Mouse (Mus musculus): ENCODE measurements around the gene Tnfrsf4. TPM values are rescaled to one million over a fixed set of nuclear protein-coding genes. Genes with fewer than 3 reads are reported as not detected.

Tnfrsf4 gene
- polyA plus RNA-seq, 1 experiment, result 81.3 TPM

GRCm38 (mm10) chr4:156049779-156050178 is 36.1 kb downstream of the Tnfrsf4 start:
- Histone ChIP-seq H3K4me1 (replicated peaks; ENCODE audit: control insufficient read depth, insufficient read depth, low read length) (no peaks in the 10 kb centered on the region), H3K4me3 (ENCODE audit: control insufficient read depth, insufficient read depth, low read length) (no peak overlapping the region), H3K27ac (ENCODE audit: control insufficient read depth, insufficient read depth, low read length) (no peak overlapping the region), H3K27me3 (ENCODE audit: control insufficient read depth, insufficient read depth, low read length) (no peaks in the 10 kb centered on the region), H3K36me3 (ENCODE audit: control insufficient read depth, insufficient read depth, low read length) (no peaks in the 10 kb centered on the region)
- TF ChIP-seq CTCF (IDR thresholded peaks at IDR 0.05; ENCODE audit: borderline replicate concordance, control insufficient read depth, extremely low read depth, insufficient read depth, low read length, poor library complexity), result no peak
- TF ChIP-seq POLR2A (IDR thresholded peaks at IDR 0.05; ENCODE audit: control insufficient read depth, extremely low read depth, insufficient read depth, low read length, poor library complexity), result no peak
- WGBS, result 39% methylated on average over 3 of the region's 3 CpGs
- DNase-seq, result no peak

GRCm38 (mm10) chr4:156050391-156050980 is 36.8 kb downstream of the Tnfrsf4 start:
- no peak overlapping the region for H3K27ac ChIP-seq (ENCODE audit: control insufficient read depth, insufficient read depth, low read length)
- WGBS, result 90% methylated on average over 6 of the region's 6 CpGs
- H3K4me1 ChIP-seq (replicated peaks; ENCODE audit: control insufficient read depth, insufficient read depth, low read length), result no peaks in the 10 kb centered on the region
- no peak overlapping the region for H3K4me3 ChIP-seq (ENCODE audit: control insufficient read depth, insufficient read depth, low read length)
- TF ChIP-seq POLR2A (IDR thresholded peaks at IDR 0.05; ENCODE audit: control insufficient read depth, extremely low read depth, insufficient read depth, low read length, poor library complexity) (no peak), CTCF (IDR thresholded peaks at IDR 0.05; ENCODE audit: borderline replicate concordance, control insufficient read depth, extremely low read depth, insufficient read depth, low read length, poor library complexity) (no peak)
- no peaks in the 10 kb centered on the region for H3K36me3 ChIP-seq (ENCODE audit: control insufficient read depth, insufficient read depth, low read length)
- H3K27me3 ChIP-seq (ENCODE audit: control insufficient read depth, insufficient read depth, low read length), result no peaks in the 10 kb centered on the region
- no peak for DNase-seq

DNA sequence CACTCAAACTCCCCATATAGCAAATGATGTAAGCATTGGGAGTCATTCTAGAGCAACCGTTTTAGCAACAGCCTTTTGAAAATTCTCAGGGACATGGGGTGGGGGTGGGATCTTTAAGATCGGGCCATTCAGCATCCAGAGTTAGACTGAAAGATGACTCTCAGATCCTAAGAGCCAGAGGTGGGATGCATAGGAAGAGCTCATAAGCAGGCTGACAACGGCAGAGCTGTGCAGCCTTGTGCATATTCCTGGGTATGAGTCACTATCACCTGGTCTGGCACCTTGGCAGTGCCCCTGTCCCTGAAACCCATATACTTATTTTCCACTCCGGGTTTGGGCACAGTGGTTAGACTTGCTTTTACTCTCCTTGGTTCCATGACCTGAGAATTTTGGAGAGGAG is 39.5 kb downstream of the Tnfrsf4 start:
- TF ChIP-seq POLR2A (IDR thresholded peaks at IDR 0.05; ENCODE audit: control insufficient read depth, extremely low read depth, insufficient read depth, low read length, poor library complexity), result no peak
- no peak for TF ChIP-seq CTCF (IDR thresholded peaks at IDR 0.05; ENCODE audit: borderline replicate concordance, control insufficient read depth, extremely low read depth, insufficient read depth, low read length, poor library complexity)
- Histone ChIP-seq H3K27ac (ENCODE audit: control insufficient read depth, insufficient read depth, low read length) (no peak overlapping the region), H3K4me3 (ENCODE audit: control insufficient read depth, insufficient read depth, low read length) (no peak overlapping the region)

GRCm38 (mm10) chr4:156054130-156054529 is 40.5 kb downstream of the Tnfrsf4 start:
- no peak for DNase-seq
- 93% methylated on average over 4 of the region's 4 CpGs for WGBS
- no peaks in the 10 kb centered on the region for H3K36me3 ChIP-seq (ENCODE audit: control insufficient read depth, insufficient read depth, low read length)
- no peaks in the 10 kb centered on the region for H3K4me1 ChIP-seq (replicated peaks; ENCODE audit: control insufficient read depth, insufficient read depth, low read length)
- no peak overlapping the region for H3K27ac ChIP-seq (ENCODE audit: control insufficient read depth, insufficient read depth, low read length)
- H3K4me3 ChIP-seq (ENCODE audit: control insufficient read depth, insufficient read depth, low read length), result no peak overlapping the region
- no peaks in the 10 kb centered on the region for H3K27me3 ChIP-seq (ENCODE audit: control insufficient read depth, insufficient read depth, low read length)
- no peak for TF ChIP-seq CTCF (IDR thresholded peaks at IDR 0.05; ENCODE audit: borderline replicate concordance, control insufficient read depth, extremely low read depth, insufficient read depth, low read length, poor library complexity)
- TF ChIP-seq POLR2A (IDR thresholded peaks at IDR 0.05; ENCODE audit: control insufficient read depth, extremely low read depth, insufficient read depth, low read length, poor library complexity), result no peak

More for the DNA sequence above, 39.5 kb downstream of the Tnfrsf4 start:
- no peak for DNase-seq
- Histone ChIP-seq H3K4me1 (replicated peaks; ENCODE audit: control insufficient read depth, insufficient read depth, low read length) (no peaks in the 10 kb centered on the region), H3K27me3 (ENCODE audit: control insufficient read depth, insufficient read depth, low read length) (no peaks in the 10 kb centered on the region), H3K36me3 (ENCODE audit: control insufficient read depth, insufficient read depth, low read length) (no peaks in the 10 kb centered on the region)
- 95% methylated on average over 4 of the region's 4 CpGs for WGBS

DNA sequence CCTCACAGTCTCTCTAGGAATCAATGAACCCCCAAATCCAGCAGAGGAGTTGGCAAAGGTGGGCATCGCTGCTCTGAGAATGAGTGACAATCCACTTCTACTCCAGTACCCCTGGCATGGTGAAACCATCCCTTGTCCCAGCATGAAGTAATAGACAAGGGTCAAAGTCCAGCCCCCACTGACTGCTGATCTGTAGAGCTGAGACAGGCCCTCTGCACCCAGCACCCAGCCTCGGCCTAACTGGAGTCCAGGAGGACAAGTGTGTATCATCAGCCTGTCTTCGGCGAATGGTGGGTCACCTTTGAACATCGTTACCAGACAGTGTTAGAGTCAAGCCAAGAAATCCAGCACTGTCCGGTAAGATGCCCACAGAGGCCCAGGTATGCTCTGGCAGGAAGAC is 41.0 kb downstream of the Tnfrsf4 start:
- TF ChIP-seq CTCF (IDR thresholded peaks at IDR 0.05; ENCODE audit: borderline replicate concordance, control insufficient read depth, extremely low read depth, insufficient read depth, low read length, poor library complexity) (no peak), POLR2A (IDR thresholded peaks at IDR 0.05; ENCODE audit: control insufficient read depth, extremely low read depth, insufficient read depth, low read length, poor library complexity) (no peak)
- Histone ChIP-seq H3K36me3 (ENCODE audit: control insufficient read depth, insufficient read depth, low read length) (no peaks in the 10 kb centered on the region), H3K27me3 (ENCODE audit: control insufficient read depth, insufficient read depth, low read length) (no peaks in the 10 kb centered on the region), H3K4me1 (replicated peaks; ENCODE audit: control insufficient read depth, insufficient read depth, low read length) (no peaks in the 10 kb centered on the region), H3K4me3 (ENCODE audit: control insufficient read depth, insufficient read depth, low read length) (no peak overlapping the region), H3K27ac (ENCODE audit: control insufficient read depth, insufficient read depth, low read length) (no peak overlapping the region)
- DNase-seq, result no peak
- WGBS, result 94% methylated on average over 6 of the region's 6 CpGs

GRCm38 (mm10) chr4:156055173-156055572 is 41.5 kb downstream of the Tnfrsf4 start:
- H3K27ac ChIP-seq (ENCODE audit: control insufficient read depth, insufficient read depth, low read length), result no peak overlapping the region

DNA sequence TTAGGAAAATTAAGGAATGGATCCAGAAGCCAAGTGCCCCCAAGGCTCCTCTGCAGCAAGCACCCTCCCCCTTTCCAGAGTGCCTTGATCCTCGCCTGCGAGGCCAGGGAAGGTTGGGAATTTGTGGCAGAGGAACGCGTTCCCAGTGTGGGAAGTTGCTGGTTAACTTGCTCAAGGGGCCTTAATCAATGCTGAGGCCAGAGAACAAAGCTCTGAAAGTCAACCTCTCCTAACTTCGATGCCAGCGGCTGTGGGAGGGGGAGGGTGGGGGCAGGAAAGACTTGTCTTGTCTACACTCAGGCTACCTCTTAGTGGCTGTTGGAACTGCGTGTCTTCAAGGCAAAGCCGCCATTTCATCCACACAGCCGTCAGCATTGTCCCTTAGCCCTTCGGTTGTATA is 44.1 kb downstream of the Tnfrsf4 start:
- WGBS, result 93% methylated on average over 10 of the region's 10 CpGs
- no peak for DNase-seq
- Histone ChIP-seq H3K4me3 (ENCODE audit: control insufficient read depth, insufficient read depth, low read length) (no peak overlapping the region), H3K4me1 (replicated peaks; ENCODE audit: control insufficient read depth, insufficient read depth, low read length) (no peaks in the 10 kb centered on the region; the same call in 1 of the 2 replicates), H3K27me3 (ENCODE audit: control insufficient read depth, insufficient read depth, low read length) (no peaks in the 10 kb centered on the region), H3K27ac (ENCODE audit: control insufficient read depth, insufficient read depth, low read length) (no peak overlapping the region), H3K36me3 (ENCODE audit: control insufficient read depth, insufficient read depth, low read length) (no peaks in the 10 kb centered on the region)
- TF ChIP-seq POLR2A (IDR thresholded peaks at IDR 0.05; ENCODE audit: control insufficient read depth, extremely low read depth, insufficient read depth, low read length, poor library complexity) (no peak), CTCF (IDR thresholded peaks at IDR 0.05; ENCODE audit: borderline replicate concordance, control insufficient read depth, extremely low read depth, insufficient read depth, low read length, poor library complexity) (no peak)

More at GRCm38 (mm10) chr4:156055173-156055572, 41.5 kb downstream of the Tnfrsf4 start:
- H3K4me3 ChIP-seq (ENCODE audit: control insufficient read depth, insufficient read depth, low read length), result no peak overlapping the region
- H3K27me3 ChIP-seq (ENCODE audit: control insufficient read depth, insufficient read depth, low read length), result no peaks in the 10 kb centered on the region
- WGBS, result 95% methylated on average over 5 of the region's 5 CpGs
- no peak for DNase-seq
- H3K4me1 ChIP-seq (replicated peaks; ENCODE audit: control insufficient read depth, insufficient read depth, low read length), result no peaks in the 10 kb centered on the region; the same call in 1 of the 2 replicates
- TF ChIP-seq POLR2A (IDR thresholded peaks at IDR 0.05; ENCODE audit: control insufficient read depth, extremely low read depth, insufficient read depth, low read length, poor library complexity) (no peak), CTCF (IDR thresholded peaks at IDR 0.05; ENCODE audit: borderline replicate concordance, control insufficient read depth, extremely low read depth, insufficient read depth, low read length, poor library complexity) (no peak)
- H3K36me3 ChIP-seq (ENCODE audit: control insufficient read depth, insufficient read depth, low read length), result no peaks in the 10 kb centered on the region

Measured in thymus, adult 2 months (tissue).